Mouse (Mus musculus): ENCODE measurements around the gene Ndufa10.

DNA sequence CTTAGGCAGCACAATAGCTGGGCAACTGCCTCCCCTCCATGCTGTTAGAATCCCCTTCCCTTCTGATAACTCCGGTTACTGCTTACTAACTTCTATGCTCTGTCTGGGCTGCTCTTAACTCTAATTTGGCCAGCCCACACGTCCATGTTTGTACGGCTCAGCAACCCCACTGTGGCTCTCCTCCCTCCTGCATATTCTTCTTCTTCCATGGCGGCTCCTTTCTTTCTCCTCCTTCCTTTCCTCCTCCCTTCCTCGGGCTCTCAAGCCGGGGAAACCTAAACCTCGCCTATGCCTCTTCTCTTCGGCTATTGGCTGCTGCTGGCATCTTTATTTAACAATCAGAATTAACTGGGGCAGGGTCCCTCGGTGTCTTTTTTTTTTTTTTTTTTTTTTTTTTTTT, 40.9 kb downstream of the Ndufa10 start:
- TF ChIP-seq CTCF (IDR thresholded peaks at IDR 0.05) = no peak
- TF ChIP-seq EP300 (IDR thresholded peaks at IDR 0.05) = no peak
